Mouse (Mus musculus) embryonic facial prominence, embryonic 15.5 days (tissue): ENCODE measurements at regions not wholly inside any gene's neighbourhood (a gene's known extent, or its start where the extent isn't known, plus 50 kb on each side); places are given as distances from the start of the nearest gene placed in this dataset.

ENCODE experiments used
- ATAC-seq: fragments of 200-750 bp; cut with Nextera tagmentation; 2 replicates; pipeline ENCODE4 v1.8.0; 2017; ENCODE audit warnings: low read depth, moderate TSS enrichment; ENCODE audit not compliant: insufficient number of reproducible peaks, low FRiP score, low TSS enrichment
- H3K27ac ChIP-seq: fragments of 300-500 bp; sonication (generic); replicated peaks from 2 replicates; pipeline ENCODE4 v1.5.1; 2015; ENCODE audit warnings: mild to moderate bottlenecking, inconsistent platforms
- H3K27me3 ChIP-seq: fragments of 300-500 bp; sonication (generic); 2 replicates; pipeline ENCODE4 v1.6.1; 2015; ENCODE audit warnings: inconsistent platforms
- H3K36me3 ChIP-seq: fragments of 300-500 bp; sonication (generic); 2 replicates; pipeline ENCODE4 v1.6.1; 2015; ENCODE audit warnings: mild to moderate bottlenecking, inconsistent platforms
- H3K4me1 ChIP-seq: fragments of 300-500 bp; sonication (generic); 2 replicates; pipeline ENCODE4 v1.6.1; 2015; ENCODE audit warnings: inconsistent platforms
- H3K4me2 ChIP-seq: fragments of 300-500 bp; sonication (generic); replicated peaks from 2 replicates; pipeline ENCODE4 v1.6.1; 2015; ENCODE audit warnings: mild to moderate bottlenecking, inconsistent platforms
- H3K4me3 ChIP-seq: fragments of 300-500 bp; sonication (generic); replicated peaks from 2 replicates; pipeline ENCODE4 v1.5.1; 2015; ENCODE audit warnings: mild to moderate bottlenecking, inconsistent platforms
- H3K9ac ChIP-seq: fragments of 300-500 bp; sonication (generic); 2 replicates; pipeline ENCODE4 v1.6.1; 2015; ENCODE audit warnings: inconsistent platforms
- H3K9me3 ChIP-seq: fragments of 300-500 bp; sonication (generic); replicated peaks from 2 replicates; pipeline ENCODE4 v1.6.1; 2016; ENCODE audit warnings: inconsistent platforms
- WGBS: fragments of 180-500 bp; shearing (Covaris S2); methylation state at CpG from one replicate; pipeline ENCODE4 v1.1.7; 2015; 5-methylcytosine and 5-hydroxymethylcytosine counted together

DNA sequence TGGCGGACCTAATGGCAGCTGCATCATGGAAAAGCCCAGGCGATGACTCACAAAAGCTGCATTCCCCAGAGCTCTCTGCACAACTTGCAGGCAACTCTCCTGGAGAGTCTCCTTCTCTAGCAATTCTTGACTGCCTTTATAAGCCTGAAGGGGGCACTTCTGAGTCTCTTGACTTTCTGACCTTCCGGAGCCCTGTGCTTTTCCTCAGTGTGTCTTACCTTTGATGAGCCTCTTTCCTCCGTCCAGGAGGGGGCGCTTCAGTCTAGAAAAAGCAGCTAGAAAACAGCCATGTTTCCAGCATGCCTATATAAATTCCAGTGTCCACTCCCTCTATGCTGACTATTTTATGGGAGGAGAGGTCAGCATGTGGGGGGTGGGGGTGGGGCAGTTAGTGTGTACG is 228.8 kb upstream of the Hs6st1 start:
- Histone ChIP-seq H3K27ac (no peak overlapping the region), H3K4me2 (no peak overlapping the region), H3K9me3 (no peaks in the 10 kb centered on the region), H3K4me3 (no peak overlapping the region), H3K4me1 (no peaks in the 10 kb centered on the region), H3K36me3 (no peaks in the 10 kb centered on the region), H3K27me3 (no peaks in the 10 kb centered on the region), H3K9ac (no peak overlapping the region)
- WGBS = 71% methylated on average over 6 of the region's 6 CpGs
- ATAC-seq = no peak

DNA sequence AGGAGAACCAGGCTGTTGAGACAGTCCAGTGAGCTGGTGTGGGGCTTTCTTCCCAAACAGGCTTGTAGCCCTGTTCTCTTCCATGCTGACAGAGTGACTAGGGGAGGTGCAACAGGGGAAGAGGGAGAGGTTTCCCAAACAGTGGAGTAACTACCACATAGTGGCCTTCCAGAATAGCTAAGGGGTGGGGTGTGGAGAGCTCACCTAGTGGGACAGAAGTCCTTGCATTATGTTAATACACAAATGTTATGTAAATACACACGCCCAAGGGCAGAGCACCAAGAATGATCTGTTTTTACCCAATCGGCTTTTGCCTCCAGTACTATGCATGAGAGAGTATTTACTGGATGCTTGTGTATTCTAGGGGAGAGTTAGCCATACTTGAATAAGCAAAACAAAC is 226.6 kb upstream of the Hs6st1 start:
- WGBS = 94% methylated on average over 2 of the region's 2 CpGs
- no peaks in the 10 kb centered on the region for H3K4me1 ChIP-seq
- no peak overlapping the region for H3K4me3 ChIP-seq
- no peaks in the 10 kb centered on the region for H3K27me3 ChIP-seq
- ATAC-seq = no peak
- no peak overlapping the region for H3K9ac ChIP-seq
- H3K9me3 ChIP-seq = no peaks in the 10 kb centered on the region
- no peak overlapping the region for H3K27ac ChIP-seq
- H3K36me3 ChIP-seq = no peaks in the 10 kb centered on the region
- no peak overlapping the region for H3K4me2 ChIP-seq

DNA sequence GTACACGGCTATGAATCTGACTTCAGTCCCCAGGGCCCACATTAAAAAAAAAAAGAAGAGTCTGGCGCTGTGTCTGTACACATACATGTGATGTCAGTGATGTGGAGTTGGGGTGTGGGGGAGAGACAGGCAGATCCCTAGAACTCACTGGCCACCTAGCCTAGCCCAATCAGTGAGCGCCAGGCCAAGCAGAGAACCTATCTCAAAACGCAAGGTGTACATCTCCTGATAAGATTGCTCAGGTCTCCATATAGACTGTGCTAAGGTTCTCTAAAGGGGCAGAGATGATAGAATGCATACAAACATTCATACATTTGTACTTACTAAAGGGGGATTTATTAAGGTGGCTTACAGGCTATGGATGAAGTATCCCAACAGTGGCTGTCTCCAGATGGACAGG is 225.5 kb upstream of the Hs6st1 start:
- no peak overlapping the region for H3K27ac ChIP-seq
- no peak overlapping the region for H3K4me3 ChIP-seq
- no peaks in the 10 kb centered on the region for H3K36me3 ChIP-seq
- H3K9ac ChIP-seq = no peak overlapping the region
- no peaks in the 10 kb centered on the region for H3K9me3 ChIP-seq
- 81% methylated on average over 4 of the region's 4 CpGs for WGBS
- ATAC-seq = no peak
- no peaks in the 10 kb centered on the region for H3K27me3 ChIP-seq
- H3K4me2 ChIP-seq = no peak overlapping the region
- no peaks in the 10 kb centered on the region for H3K4me1 ChIP-seq

DNA sequence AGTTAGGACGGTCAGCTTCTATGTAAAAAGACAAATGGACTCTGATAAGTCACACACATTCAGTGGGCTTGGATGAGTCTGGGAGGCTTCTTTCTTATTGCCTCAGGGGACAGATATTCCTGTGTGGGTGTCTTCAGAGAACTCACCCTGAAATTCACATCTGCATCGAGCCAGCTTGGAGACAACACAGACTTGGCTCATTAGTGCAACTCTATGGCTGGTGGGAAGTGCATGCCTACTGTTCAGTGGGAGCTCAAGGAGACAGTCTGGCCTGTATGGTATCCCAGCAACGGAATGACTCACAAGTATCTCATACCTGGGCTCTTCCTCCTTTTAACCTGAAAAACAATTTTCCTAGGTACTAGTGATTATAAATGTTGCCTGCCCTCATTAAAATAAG is 224.6 kb upstream of the Hs6st1 start:
- Histone ChIP-seq H3K36me3 (no peaks in the 10 kb centered on the region), H3K4me1 (no peaks in the 10 kb centered on the region), H3K4me2 (no peak overlapping the region), H3K27me3 (no peaks in the 10 kb centered on the region), H3K27ac (no peak overlapping the region), H3K9me3 (no peaks in the 10 kb centered on the region), H3K9ac (no peak overlapping the region), H3K4me3 (no peak overlapping the region)
- WGBS = 65% methylated on average over 3 of the region's 3 CpGs
- ATAC-seq = no peak

DNA sequence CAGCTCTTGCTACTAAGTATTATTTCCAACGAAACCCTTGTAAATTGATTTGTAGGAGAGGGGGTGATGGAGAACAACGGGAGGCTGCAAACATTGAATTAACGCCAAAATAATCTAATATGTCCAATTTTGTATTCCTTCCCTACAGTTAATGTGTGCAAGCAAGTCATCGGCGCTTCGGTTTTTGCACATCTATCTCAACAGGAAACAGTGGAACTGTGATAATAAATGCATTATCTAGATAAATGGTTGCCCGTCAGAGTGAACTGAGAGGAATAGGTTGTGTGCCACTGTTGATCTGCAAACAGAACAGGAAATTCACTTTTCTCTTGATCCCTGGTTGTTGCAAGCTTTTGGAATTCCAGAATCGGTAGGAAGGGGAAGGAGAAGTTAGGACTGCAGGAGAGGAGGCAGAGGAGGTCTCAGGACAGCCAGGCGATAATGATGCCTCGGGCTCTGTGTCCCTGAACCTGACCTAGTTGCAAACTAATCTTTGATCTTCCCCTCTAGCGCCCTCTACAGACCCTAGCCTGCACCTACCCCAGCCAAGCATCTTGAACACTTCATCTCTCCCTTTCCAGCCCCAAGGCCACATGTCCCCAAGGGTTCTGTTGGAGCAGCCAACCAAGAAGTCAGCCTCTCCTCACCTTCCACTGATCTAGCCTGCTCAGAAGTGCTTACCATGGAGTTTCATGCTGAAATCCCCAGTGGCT is 221.8 kb upstream of the Hs6st1 start:
- no peak for ATAC-seq
- WGBS = 68% methylated on average over 11 of the region's 11 CpGs

DNA sequence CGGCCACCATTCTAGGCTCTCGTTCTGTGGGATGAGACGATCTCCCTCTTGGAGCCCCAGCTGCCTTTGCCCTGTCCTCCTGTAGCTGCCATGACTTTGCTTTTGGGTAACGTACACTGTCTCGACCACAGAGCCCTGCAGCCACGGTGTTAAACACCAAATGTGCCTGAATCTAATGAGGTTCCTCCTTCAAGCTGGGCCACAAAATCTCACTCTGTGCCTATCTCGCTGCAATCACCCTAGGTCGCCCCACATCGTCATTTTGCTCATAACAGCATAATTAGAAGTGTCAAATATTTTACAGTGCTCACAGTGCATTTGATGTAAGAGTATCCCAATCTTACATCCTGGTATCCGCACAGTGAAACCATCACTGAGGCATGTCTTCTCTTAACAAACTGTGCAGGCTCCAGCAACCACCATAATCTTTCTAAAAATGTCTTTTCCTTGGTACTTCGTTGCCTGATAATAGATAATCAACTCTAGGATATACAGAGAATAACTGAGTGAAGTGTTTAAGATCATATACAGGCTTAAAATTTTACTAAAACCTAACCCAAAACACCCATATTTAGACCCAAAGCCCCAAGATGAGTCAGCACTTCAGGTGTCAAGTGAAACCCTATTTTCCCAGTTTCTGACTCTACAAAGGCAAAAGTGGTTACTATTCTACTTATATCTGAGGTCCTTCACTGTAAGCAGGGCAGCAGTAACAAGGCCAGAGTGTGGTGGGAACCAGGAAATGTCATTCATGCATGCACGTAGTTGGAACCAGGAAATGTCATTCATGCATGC is 219.8 kb upstream of the Hs6st1 start:
- H3K9me3 ChIP-seq = no peaks in the 10 kb centered on the region
- WGBS = 82% methylated on average over 12 of the region's 12 CpGs
- H3K36me3 ChIP-seq = no peaks in the 10 kb centered on the region
- no peak for ATAC-seq
- no peak overlapping the region for H3K4me2 ChIP-seq
- no peak overlapping the region for H3K27ac ChIP-seq
- H3K4me3 ChIP-seq = no peak overlapping the region
- no peaks in the 10 kb centered on the region for H3K4me1 ChIP-seq
- no peaks in the 10 kb centered on the region for H3K27me3 ChIP-seq
- H3K9ac ChIP-seq = no peak overlapping the region

More for the DNA sequence above, 221.8 kb upstream of the Hs6st1 start:
- no peaks in the 10 kb centered on the region for H3K36me3 ChIP-seq
- H3K4me2 ChIP-seq = no peak overlapping the region
- no peak overlapping the region for H3K27ac ChIP-seq
- H3K4me3 ChIP-seq = no peak overlapping the region
- no peak overlapping the region for H3K9ac ChIP-seq
- H3K27me3 ChIP-seq = no peaks in the 10 kb centered on the region
- H3K4me1 ChIP-seq = no peaks in the 10 kb centered on the region
- H3K9me3 ChIP-seq = no peaks in the 10 kb centered on the region

DNA sequence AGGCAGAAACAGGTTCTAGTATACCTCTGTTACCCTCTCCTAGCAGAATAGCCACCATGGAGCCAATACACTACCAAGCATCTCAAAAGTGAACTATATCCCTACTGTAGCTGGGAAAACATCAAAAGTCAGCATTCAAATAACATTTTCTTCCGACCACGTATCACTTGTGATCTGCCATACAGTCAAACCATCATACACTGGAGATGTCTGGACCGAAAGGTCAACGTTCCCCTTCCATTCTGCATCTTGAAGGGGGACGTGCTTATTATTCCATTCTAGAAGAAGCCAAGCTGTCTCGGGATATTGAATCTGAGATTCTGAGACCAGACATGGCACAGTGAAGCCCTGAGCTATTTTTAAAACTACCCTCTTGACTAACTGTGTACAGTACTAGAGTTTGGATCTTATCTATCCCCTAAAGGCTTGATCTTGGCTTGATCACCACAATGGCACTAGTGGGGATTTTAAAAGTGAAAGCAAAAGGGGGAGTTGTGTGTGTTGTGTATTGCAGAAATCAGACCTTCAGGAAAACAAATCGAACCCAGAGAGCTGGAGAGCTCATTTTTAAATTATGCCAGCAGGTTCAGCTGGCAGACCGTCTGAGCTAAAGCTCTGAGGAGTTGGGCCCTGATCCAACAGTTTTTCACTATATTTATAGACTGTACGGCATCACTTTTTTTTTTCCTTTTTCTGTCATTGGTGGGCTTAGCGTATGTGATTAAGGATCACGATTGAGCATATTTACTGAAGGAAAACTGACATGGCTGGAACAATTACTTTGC is 218.6 kb upstream of the Hs6st1 start:
- H3K27me3 ChIP-seq = no peaks in the 10 kb centered on the region
- peak overlapping the region; percentile 32; the same call in 1 of the 2 replicates for H3K4me2 ChIP-seq
- no peaks in the 10 kb centered on the region for H3K36me3 ChIP-seq
- H3K4me1 ChIP-seq = no peaks in the 10 kb centered on the region
- 63% methylated on average over 11 of the region's 11 CpGs for WGBS
- 0 out of 2 replicates have a peak overlapping the region, but pooled peaks have one; percentile 17 for H3K27ac ChIP-seq
- H3K9ac ChIP-seq = no peak overlapping the region
- H3K4me3 ChIP-seq = peak overlapping the region; percentile 13; the same call in 1 of the 2 replicates
- no peaks in the 10 kb centered on the region for H3K9me3 ChIP-seq
- ATAC-seq = no peak

DNA sequence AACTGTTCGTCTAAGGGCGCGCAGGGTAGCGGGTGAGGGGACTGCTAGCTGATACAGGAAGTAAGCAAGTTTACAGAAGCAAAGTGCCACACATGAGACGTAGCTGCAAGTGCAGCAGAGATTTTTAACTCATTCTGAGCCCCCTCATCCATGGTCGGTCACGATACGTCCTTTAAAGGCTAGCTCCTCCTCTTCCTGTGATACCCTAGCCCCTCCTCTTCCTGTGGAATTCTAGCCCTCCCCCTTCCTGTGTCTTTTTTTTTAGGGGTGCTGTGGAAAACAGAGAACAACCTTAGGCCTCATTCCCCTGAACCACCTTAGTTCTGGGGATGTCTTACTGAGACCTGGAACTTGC is 218.0 kb upstream of the Hs6st1 start:
- Histone ChIP-seq H3K9me3 (no peaks in the 10 kb centered on the region), H3K4me3 (peak overlapping the region; percentile 13; the same call in 1 of the 2 replicates), H3K27me3 (no peaks in the 10 kb centered on the region), H3K4me2 (peak overlapping the region; percentile 32; the same call in 1 of the 2 replicates), H3K36me3 (no peaks in the 10 kb centered on the region), H3K9ac (no peak overlapping the region), H3K4me1 (no peaks in the 10 kb centered on the region), H3K27ac (0 out of 2 replicates have a peak overlapping the region, but pooled peaks have one; percentile 17)
- no peak for ATAC-seq
- 68% methylated on average over 8 of the region's 8 CpGs for WGBS

DNA sequence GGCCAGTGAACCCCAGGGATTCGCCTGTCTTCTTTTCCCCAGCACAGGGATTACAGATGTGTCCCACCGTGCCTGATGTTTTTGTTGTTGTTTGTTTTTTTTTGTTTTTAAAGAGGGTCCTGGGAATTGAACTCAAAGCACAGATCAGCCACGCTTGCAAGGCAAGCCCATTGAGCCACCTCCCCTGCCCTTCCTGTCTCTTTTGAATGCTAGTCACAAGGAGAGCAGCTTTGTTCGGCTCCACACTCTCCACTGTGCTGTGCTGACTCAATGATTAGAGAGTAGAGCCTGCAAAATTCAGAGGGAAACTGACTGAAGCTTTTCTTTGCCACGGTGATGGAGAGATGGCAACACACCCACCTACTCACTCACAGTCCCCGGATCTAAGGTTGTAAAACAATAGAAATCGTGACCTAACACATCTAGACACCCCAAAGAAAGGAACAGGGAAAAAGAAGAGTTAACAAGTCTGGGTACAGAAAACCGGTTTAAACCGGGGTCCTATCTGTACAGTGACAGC is 217.6 kb upstream of the Hs6st1 start:
- no peak overlapping the region for H3K9ac ChIP-seq
- no peaks in the 10 kb centered on the region for H3K27me3 ChIP-seq
- WGBS = 80% methylated on average over 9 of the region's 9 CpGs
- ATAC-seq = no peak
- H3K9me3 ChIP-seq = no peaks in the 10 kb centered on the region
- no peak overlapping the region for H3K4me3 ChIP-seq
- H3K4me1 ChIP-seq = no peaks in the 10 kb centered on the region
- no peak overlapping the region for H3K27ac ChIP-seq
- H3K36me3 ChIP-seq = no peaks in the 10 kb centered on the region
- no peak overlapping the region for H3K4me2 ChIP-seq

DNA sequence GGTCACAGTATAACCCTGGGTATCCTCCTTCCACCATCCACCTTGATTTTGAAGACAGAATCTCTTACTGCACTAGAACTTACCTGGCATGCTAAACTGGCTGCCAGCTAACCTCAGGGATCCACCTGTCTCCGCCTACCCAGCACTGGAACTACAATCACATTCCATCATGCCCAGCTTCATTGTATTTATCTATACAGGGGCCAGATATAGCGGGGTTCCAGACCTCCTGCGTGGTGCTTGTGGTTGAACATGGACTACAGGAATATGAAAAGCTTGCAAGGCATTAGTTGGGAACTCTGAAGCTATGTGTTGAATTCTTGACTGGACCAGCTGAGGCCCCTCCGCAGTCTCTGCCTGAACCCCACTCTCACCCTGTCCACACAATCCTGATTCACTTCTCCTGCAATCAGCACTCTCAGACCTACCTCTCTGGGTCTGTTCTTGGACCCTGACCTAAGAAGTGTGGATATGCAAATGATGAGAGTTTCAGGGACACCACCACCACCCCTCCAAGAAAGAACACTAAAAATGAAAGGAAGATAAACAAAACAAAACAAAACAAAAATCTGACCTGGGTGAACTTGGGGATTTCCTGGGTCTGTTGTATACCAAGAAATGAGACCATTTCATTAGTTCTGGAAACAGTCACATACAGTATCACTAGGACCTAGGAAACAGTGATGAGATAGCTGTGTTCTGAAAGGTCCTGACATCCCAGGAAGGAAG is 216.4 kb upstream of the Hs6st1 start:
- Histone ChIP-seq H3K9me3 (no peaks in the 10 kb centered on the region), H3K4me1 (no peaks in the 10 kb centered on the region), H3K9ac (no peak overlapping the region), H3K4me3 (no peak overlapping the region), H3K36me3 (no peaks in the 10 kb centered on the region), H3K27ac (no peak overlapping the region), H3K4me2 (no peak overlapping the region), H3K27me3 (no peaks in the 10 kb centered on the region)
- ATAC-seq = no peak
- 90% methylated on average over 4 of the region's 4 CpGs for WGBS
